Mouse (Mus musculus) small intestine, adult 2 months (tissue): ENCODE data around the gene Ccdc91.

ENCODE experiments used
- CTCF ChIP-seq: fragments of 200-500 bp; IDR thresholded peaks from 2 replicates; pipeline ENCODE4 v1.5.1; 2012; ENCODE audit warnings: low read depth, mild to moderate bottlenecking, control low read depth, inconsistent platforms, low read length, moderate library complexity, mixed read lengths; ENCODE audit not compliant: insufficient replicate concordance, insufficient read length; ENCODE audit errors: extremely low read depth
- POLR2A ChIP-seq: fragments of 200-500 bp; IDR thresholded peaks from 2 replicates; pipeline ENCODE4 v1.6.1; 2012; ENCODE audit warnings: low read depth, mild to moderate bottlenecking, control low read depth, inconsistent platforms, low read length, moderate library complexity

DNA sequence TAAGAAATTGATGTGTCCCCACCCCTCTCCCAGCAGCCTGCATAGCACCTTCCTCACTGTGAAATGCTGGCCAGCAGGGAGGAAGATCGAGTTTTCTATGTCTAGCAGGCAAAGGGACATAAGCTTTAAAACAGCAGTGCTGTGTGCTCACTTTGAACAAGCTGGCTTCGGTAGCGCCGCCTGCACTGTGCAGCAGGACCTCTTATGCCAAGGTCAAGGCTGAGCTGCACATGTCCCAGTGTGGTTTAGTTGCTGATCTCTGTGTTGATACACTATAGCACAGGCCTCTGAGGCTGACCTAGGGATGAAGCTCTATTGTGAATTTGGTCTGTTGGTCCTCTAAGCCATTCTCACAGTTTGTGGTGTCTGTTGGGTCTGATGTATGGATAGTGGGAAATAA lies 16.9 kb downstream of the Ccdc91 start:
- TF ChIP-seq CTCF (no peak), POLR2A (no peak)
